Mouse (Mus musculus): ENCODE data around the gene Nrbf2.
A peak's percentile ranks its signal among the peaks of the same experiment; 100 is the strongest.

Gene Nrbf2

DNA sequence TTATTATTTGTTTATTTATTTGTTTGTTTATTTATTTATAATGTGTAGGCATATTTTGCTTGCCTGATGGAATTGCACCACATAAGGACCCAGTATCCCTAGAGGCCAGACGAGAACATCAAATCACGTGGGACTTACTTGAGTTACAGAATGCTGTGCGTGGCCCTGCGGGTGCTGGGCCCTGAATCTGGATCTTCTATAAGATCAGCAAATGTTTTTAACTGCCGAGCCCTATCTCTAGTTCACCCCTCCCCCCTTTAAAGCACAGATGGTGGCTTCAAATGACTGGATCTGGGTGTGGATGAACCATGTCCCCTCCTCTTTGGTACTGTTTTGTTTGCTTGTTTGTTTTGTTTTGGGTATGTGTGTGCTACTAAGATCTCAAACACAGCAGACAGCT is 10.2 kb upstream of the Nrbf2 start:
- DNase-seq (ENCODE audit: low spot score), result no peak

- no peak for DNase-seq (ENCODE audit: low spot score)
These were observed 6.0 kb upstream of the Nrbf2 start for GRCm38 (mm10) chr10:67291087-67291486.

- no peak for DNase-seq (ENCODE audit: low spot score)
These were observed 5.5 kb upstream of the Nrbf2 start for GRCm38 (mm10) chr10:67290622-67291021.

DNA sequence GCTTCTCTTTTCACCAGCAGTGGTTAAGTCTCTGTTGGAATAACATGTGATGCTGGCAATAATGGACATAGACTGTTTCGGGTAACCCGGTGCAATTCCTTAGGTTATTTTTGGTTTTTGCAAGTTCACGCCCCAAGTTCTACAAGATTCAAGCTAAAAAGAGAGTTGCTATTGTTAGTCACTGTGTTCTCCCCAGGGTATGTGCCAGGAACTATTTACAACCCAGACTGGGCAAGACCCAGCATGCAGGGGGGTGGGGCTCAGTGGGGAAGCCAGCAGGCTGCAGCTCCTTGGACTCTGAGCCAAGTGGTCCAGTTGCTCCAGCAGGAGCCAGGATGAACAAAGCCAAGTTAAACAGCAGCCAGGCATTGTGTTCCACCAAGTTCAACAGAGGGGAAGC is 2.8 kb upstream of the Nrbf2 start:
- DNase-seq (ENCODE audit: low spot score), result peak; percentile 63

DNA sequence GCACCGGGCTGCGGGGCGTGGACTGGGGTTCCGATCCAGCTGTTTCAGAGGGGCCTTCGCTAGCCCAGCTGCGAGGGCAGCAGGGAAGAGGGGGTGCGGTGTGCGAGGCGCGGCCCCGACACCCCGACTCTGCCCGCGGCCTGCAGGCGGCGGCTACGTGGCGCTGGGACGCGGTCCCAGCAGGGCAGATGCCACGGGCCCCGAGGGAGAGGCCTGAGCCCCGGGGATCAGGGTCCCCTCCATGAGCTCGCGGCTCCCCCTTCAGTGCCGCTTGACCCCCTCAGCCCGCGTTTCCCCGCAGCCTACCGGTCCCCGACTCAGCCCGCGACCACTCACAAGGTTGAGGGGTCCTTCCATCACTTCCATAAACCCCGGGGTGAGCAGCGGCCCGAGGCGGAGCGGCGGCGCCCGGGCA is 337 bp downstream of the Nrbf2 start:
- no peak for DNase-seq (ENCODE audit: low spot score)

GRCm38 (mm10) chr10:67284311-67284710 is 794 bp downstream of the Nrbf2 start:
- no peak for DNase-seq (ENCODE audit: low spot score)

DNA sequence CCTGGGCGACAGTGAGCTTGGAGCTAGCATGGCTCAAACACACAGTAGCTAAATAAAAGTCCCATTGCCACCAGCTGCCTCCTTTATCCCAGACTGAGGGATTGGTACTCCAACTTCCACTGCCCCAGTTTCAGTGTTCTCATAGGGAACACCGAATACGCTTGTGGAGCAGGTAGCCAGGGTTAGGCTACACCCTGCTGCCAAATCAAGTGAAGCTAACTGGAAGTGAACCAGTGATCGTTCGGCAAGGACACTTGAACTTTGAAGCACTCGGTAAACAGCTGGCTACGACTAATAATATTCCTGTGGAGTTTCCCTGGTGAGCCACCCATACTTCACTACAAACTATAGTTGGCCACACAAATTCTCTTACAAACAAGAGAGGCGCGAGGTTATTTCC is 1.6 kb downstream of the Nrbf2 start:
- DNase-seq (ENCODE audit: low spot score), result no peak

DNA sequence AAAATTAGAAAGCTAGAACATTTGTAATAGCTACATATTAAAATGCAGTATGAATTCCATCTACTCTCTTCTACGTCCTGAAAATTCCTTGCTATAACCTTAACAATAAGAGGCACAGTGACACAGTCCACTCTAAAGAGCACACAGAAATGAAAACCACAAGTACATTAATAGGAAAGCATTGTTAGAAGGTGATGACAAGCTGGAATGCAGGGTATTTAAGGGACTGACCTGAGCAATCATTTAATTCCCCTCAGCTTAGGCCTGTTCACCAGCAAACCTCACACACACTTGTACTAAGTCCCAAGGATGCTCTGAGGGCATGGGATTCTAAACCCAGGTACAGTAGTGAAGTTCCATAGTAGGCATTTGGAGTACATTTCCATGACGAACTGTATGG is 2.6 kb downstream of the Nrbf2 start:
- DNase-seq (ENCODE audit: low spot score), result no peak

- no peak for DNase-seq (ENCODE audit: low spot score)
These were observed 3.3 kb downstream of the Nrbf2 start for GRCm38 (mm10) chr10:67281852-67282251.

DNA sequence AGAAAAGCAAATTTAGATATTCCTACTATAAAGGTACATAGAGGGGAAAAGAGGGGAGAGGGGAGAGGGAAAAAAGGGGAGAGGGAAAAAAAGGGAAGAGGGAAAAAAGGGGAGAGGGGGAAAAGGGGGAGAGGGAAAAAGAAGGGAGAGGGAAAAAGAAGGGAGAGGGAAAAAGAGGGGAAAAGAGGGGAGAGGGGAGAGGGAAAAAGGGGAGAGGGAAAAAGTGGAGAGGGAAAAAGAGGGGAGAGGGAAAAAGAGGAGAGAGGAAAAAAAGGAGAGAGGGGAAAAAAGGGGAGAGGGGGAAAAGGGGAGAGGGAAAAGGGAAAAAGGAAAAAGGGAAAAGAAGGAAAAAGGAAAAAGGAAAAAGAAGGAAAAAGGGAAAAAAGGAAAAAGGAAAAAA is 9.2 kb downstream of the Nrbf2 start:
- no peak for DNase-seq (ENCODE audit: low spot score)

DNA sequence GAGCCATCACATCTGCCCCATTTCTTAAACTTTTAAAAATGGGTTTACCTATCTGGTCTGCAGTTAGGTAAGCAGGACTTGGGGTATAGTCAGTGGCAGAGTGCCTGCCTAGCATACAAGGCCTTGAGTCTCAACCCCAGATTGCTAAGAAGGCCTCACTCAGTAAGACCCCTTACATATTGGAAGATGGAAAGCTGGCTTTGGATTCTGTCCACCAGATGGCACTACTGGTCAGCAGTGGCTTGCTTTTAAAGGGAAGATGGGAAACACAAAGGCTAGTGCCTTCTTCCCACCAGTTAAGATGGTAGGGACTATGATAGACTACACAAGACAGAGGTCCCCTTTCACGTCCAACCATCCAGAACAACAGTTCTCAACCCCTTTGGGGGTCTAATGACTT is 20.3 kb downstream of the Nrbf2 start:
- no peak for DNase-seq (ENCODE audit: low spot score)

DNA sequence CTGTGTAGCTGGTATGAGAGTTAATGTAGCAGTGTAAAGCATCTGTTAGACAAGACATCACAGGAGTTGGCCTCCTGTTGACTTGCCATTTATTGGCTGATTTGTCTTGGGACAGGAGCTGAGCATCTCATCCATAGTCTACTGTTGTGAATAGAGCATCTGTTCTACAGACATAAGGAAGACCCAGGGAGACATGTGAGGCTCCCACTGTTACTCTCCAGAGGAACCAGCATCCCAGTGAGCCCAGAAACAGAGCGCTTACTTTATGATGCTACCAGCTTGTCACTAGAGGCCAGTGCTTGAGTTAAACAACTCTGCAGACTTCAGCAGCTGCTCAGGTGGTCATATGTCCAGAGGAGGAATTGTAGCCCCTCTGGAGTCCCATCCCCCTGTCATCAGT is 32.0 kb downstream of the Nrbf2 start:
- no peak for DNase-seq (ENCODE audit: low spot score)

DNA sequence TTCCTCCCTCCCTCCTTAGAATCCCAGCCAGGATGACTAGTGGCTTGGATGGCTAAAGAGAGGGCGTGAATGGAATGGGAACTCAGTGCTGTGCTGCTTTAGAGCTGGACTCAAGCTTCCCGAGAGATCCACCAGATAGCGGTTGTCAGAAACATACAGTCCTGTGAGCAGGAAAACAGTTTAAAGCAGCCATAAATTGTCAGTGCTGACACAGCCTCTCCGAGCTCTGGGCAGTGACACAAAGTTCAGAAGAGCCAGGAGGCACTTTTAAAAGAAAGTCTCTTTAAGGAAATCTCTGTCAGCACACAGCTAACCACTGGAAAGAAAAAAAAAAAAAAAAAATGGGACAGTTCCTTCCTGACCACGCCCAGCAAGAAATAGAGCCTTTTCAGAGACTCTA is 32.8 kb downstream of the Nrbf2 start:
- DNase-seq (ENCODE audit: low spot score), result no peak

GRCm38 (mm10) chr10:67250846-67251245 is 34.3 kb downstream of the Nrbf2 start:
- DNase-seq (ENCODE audit: low spot score), result no peak

- DNase-seq (ENCODE audit: low spot score), result no peak
These were observed 35.6 kb downstream of the Nrbf2 start for GRCm38 (mm10) chr10:67249486-67249885.

DNA sequence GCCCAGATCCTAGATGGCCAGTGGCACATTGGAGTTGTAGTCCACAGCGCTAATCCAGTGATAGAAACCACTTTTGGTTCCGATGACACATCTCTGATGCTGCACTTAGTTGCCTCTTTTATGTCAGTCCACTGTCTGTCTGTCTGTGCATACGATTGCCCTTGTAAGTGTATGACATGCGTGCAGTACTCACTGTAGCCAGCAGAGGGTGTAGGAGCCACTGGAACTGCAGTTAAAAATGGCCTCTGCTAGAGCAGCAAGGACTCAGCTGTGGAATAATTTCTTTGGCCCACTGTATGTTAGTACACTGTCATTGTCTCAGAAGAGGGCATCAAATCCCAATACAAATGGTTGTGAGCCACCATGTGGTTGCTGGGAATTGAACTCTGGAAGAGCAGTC is 38.0 kb downstream of the Nrbf2 start:
- no peak for DNase-seq (ENCODE audit: low spot score)

GRCm38 (mm10) chr10:67230439-67230838 is 54.7 kb downstream of the Nrbf2 start:
- DNase-seq (ENCODE audit: low spot score), result no peak

DNA sequence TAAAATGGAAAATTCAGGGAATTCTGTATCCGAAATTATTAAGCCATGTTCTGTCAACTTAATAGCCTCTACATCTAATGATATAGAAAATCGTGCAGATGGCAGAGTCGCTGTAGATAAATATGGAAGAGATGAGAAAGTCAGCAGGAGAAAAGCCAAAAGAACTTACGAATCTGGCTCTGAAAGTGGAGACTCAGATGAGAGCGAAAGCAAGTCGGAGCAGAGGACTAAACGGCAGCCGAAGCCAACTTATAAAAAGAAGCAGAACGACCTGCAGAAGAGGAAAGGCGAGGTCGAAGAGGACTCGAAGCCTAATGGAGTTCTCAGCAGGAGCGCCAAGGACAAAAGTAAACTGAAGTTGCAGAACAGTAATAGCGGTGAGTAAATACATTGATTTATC is 58.6 kb downstream of the Nrbf2 start:
- DNase-seq (ENCODE audit: low spot score), result no peak

- peak; percentile 54 for DNase-seq (ENCODE audit: low spot score)
These were observed 59.0 kb downstream of the Nrbf2 start for GRCm38 (mm10) chr10:67226109-67226508.

GRCm38 (mm10) chr10:67225528-67225927 is 59.6 kb downstream of the Nrbf2 start:
- no peak for DNase-seq (ENCODE audit: low spot score)

DNA sequence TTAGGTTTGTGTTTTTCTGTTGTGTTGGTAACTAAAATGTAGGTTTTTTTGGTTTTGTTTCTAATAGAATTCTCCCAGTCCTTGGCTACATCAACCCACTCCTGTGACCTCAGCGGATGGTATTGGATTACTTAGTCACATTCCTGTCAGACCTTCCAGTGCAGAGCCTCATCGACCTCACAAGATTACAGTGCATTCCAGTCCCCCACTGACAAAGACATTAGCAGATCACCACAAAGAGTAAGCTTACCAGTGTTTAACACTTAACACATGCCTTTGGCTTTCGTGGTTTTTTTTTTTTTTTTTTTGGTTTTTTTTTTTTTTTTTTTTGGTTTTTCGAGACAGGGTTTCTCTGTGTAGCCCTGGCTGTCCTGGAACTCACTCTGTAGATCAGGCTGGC is 61.2 kb downstream of the Nrbf2 start:
- DNase-seq (ENCODE audit: low spot score), result no peak

DNA sequence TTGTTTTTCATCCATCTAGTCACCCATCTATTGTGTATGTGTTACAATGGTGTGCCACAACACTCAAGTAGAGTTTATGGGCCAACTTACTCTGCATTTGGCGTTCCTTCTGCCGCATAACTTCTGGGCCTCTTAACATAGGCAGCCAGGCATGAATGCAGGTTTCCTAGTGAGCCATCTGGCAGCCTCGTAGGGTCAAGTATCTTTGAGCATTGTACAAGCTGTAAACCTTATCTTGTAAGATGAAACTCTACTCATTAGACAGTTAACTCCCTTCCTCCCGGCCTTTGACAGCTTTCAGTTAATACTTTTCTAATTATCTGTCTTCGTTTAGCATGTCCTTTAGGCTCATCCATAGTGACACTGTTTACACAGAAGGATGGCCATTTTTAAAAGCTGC is 63.8 kb downstream of the Nrbf2 start:
- no peak for DNase-seq (ENCODE audit: low spot score)

DNA sequence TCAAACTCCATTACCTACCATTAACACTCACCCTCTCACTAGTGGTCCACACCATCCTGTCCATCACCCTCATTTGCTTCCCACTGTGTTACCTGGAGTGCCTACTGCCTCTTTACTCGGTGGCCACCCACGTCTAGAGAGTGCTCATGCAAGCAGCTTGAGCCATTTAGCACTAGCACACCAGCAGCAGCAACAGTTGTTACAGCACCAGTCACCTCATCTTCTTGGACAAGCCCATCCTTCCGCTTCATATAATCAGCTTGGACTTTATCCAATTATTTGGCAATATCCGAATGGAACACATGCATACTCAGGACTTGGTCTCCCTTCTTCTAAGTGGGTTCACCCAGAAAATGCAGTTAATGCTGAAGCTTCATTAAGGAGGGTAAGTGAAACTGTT is 64.9 kb downstream of the Nrbf2 start:
- no peak for DNase-seq (ENCODE audit: low spot score)

DNA sequence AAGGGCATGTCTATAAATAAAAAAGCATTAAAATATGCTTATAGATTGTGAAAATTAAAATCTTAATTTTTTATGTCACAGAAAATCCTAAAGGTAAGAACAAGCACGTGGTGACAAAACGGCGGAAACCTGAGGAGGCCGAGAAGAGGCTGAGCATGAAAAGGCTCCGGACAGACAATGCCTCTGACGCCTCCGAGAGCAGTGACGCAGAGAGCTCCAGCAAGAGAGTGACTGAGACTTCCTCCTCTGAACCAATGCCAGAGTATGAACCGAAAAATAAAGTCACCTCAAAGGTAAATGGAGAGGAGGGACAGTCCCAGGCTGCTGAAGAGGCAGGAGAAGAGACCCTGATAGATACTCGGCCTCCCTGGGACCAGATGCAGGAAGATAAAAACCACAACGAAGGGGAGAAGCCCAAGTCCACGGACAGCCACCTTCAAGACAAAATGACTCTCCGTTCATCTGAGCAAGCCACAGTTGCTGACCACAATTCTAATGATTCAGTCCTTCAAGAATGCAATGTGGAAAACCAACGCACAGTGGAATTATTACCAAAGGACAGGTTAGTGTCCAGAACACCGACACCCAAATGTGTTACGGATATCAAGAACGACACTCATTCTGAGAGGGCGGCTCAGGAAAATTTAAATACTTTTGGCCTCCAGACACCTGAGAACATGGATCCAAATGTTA is 66.1 kb downstream of the Nrbf2 start:
- DNase-seq (ENCODE audit: low spot score), result no peak

- DNase-seq (ENCODE audit: low spot score), result no peak
These were observed 68.2 kb downstream of the Nrbf2 start for GRCm38 (mm10) chr10:67216872-67217271.
